Mouse (Mus musculus) left cerebral cortex, adult 6 months (tissue): ENCODE measurements around the gene Sema4f. TPM values are rescaled to one million over a fixed set of nuclear protein-coding genes. Genes with fewer than 3 reads are reported as not detected.

Experiments
- long read RNA-seq, 2 experiments: library from polyadenylated mRNA; unstranded; transcript quantifications; one replicate each; pipeline ENCODE4 v2.0.0; 2019 to 2020
- polyA plus RNA-seq: library from polyadenylated mRNA; unstranded; fragments of <200 nt; fragmentation: Nextera tagmentation; gene quantifications from 2 replicates; pipeline ENCODE4 v1.2.3, GENCODE M21; 2021

Gene Sema4f
- 11.5 and 14.3 TPM in 2 replicates for polyA plus RNA-seq
- long read RNA-seq, experiment 1, full-length matches to known transcripts = 63 of 92 reads
- long read RNA-seq, experiment 1, partial matches to known transcripts = 7 of 92 reads
- long read RNA-seq, experiment 1, other reads (novel, unspliced or antisense) = 22 of 92 reads
- long read RNA-seq, experiment 2, full-length matches to known transcripts = 6 of 21 reads
- long read RNA-seq, experiment 2, partial matches to known transcripts = 4 of 21 reads
- long read RNA-seq, experiment 2, other reads (novel, unspliced or antisense) = 11 of 21 reads

DNA sequence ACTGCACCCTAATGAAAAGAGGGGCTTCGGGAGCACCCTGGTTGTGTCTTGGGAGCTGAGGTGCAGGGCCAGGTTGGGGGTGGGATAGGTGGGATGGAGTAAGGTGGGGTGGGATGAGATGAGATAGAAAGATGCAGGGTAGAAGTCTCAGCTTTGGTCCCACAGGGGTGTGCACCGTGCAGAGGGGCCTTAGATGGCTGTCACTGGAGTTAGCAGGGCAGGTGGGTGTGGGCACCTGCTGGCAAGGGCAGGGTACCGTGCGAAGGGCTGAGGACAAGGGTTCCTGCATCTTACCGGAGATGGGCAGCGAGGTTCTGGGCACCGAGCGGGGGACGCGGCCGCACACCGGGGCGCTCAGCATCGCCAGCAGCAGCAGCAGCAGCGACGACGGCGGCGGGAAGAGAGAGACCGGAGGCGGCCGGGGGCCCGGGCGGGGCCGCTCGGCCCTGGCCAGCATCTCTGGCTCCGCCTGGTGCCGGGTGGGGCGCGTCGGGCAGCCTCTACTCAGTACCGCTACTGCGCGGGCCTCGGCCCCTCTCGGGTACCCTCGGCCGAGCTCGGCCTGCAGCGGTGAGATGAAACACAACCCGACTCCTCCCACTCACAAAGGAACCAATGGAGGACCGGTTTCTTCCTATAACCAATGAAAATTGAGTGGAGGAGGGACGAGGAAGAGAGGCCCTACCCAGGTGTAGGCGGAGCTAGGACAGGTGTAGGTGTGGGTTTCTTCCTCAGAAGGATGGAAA, at the start of gene Sema4f:
Gene Sema4f (minus strand): TSS at position 603 of the 746 bp plus-strand sequence.

GRCm38 (mm10) chr6:82946651-82947050, 7.1 kb upstream of the Sema4f start, which contains the start of gene M1ap:
M1ap (plus strand) TSS chr6:82946902.

Other genes with a start within 250 kb of the Sema4f start
- gene Pole4, start 234.4 kb downstream of the Sema4f start, polyA plus RNA-seq = 61.9 and 73.7 TPM in 2 replicates
- gene Hk2, start 165.3 kb downstream of the Sema4f start, polyA plus RNA-seq = 1.3 and 3.5 TPM in 2 replicates
- gene M1ap, start 7.1 kb upstream of the Sema4f start, polyA plus RNA-seq = not detected in 2 replicates
- 0.92 and 1.0 TPM in 2 replicates for gene Dok1, start 93.7 kb upstream of the Sema4f start, polyA plus RNA-seq
- gene Loxl3, start 94.4 kb upstream of the Sema4f start, polyA plus RNA-seq = 1.4 and 1.7 TPM in 2 replicates
- gene Aup1, start 114.8 kb upstream of the Sema4f start, polyA plus RNA-seq = 64.0 and 107 TPM in 2 replicates
- gene Htra2, start 115.5 kb upstream of the Sema4f start, polyA plus RNA-seq = 36.7 and 40.7 TPM in 2 replicates
- gene Dqx1, start 118.1 kb upstream of the Sema4f start, polyA plus RNA-seq = 0.17 and 0.24 TPM in 2 replicates
- not detected in 2 replicates for gene Tlx2, start 130.5 kb upstream of the Sema4f start, polyA plus RNA-seq
- 23.7 and 26.7 TPM in 2 replicates for gene Pcgf1, start 138.1 kb upstream of the Sema4f start, polyA plus RNA-seq
- 0.90 and 1.2 TPM in 2 replicates for gene Lbx2, start 146.6 kb upstream of the Sema4f start, polyA plus RNA-seq
- 1.0 and 1.5 TPM in 2 replicates for gene Ccdc142, start 161.8 kb upstream of the Sema4f start, polyA plus RNA-seq
- 0.87 and 1.2 TPM in 2 replicates for gene Gm42688, start 161.8 kb upstream of the Sema4f start, polyA plus RNA-seq
- gene Mrpl53, start 169.3 kb upstream of the Sema4f start, polyA plus RNA-seq = 149 and 168 TPM in 2 replicates
- 2.2 and 2.6 TPM in 2 replicates for gene Mogs, start 175.7 kb upstream of the Sema4f start, polyA plus RNA-seq
- 21.8 and 51.8 TPM in 2 replicates for gene Wbp1, start 181.8 kb upstream of the Sema4f start, polyA plus RNA-seq
- gene Ino80b, start 185.7 kb upstream of the Sema4f start, polyA plus RNA-seq = 8.2 and 23.6 TPM in 2 replicates
- 67.3 and 68.0 TPM in 2 replicates for gene Rtkn, start 195.7 kb upstream of the Sema4f start, polyA plus RNA-seq
- gene Wdr54, start 216.6 kb upstream of the Sema4f start, polyA plus RNA-seq = 23.3 and 39.1 TPM in 2 replicates
- 28.6 and 44.3 TPM in 2 replicates for gene 1700003E16Rik, start 216.6 kb upstream of the Sema4f start, polyA plus RNA-seq
- 113 and 119 TPM in 2 replicates for gene Dctn1, start 226.2 kb upstream of the Sema4f start, polyA plus RNA-seq